Mouse (Mus musculus): ENCODE measurements at regions not wholly inside any gene's neighbourhood (a gene's known extent, or its start where the extent isn't known, plus 50 kb on each side); places are given as distances from the start of the nearest gene placed in this dataset.

DNA sequence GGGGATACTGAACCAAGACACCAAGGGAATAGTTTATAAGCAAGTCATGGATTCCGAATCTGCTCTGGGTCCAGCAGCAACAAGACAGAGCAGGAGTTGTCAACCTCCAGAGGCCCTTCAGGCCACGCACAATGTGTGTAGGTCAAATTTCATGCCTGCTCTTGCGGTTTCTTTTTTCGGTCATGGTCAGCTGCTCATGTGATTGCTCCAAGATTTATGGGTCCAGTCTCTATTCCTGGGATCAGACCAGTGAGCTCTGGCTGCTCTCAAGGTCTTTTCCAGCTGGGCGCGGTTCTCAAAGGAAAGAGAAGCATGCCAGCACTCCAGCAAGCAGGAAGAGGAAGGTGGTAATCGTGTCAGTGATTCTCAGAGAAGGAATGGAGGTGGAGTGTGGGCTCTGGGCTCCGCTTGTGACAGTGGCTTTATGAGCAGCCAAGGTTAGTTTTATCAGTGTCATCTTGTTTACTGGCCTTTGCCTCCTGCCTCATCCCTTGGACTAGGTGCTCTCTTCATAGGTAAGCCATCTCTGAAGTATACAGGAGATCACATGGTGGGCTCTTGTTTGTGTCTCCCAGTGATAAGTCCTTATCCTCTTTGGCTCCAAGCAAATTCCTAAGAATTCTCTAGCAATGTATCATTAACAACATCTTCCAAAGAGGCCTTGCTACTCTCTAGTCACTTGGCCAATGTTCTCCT is 148.5 kb upstream of the Maf start:
- Histone ChIP-seq H3K4me3 (replicated peaks; ENCODE audit: low read length) (no peak overlapping the region), H3K4me1 (replicated peaks; ENCODE audit: low read depth, low read length) (no peaks in the 10 kb centered on the region), H3K9me3 (ENCODE audit: low read length) (no peaks in the 10 kb centered on the region), H3K27me3 (ENCODE audit: insufficient read depth, low read length) (no peaks in the 10 kb centered on the region), H3K36me3 (ENCODE audit: insufficient read depth, low read length) (no peaks in the 10 kb centered on the region)
- TF ChIP-seq CTCF (conservative IDR thresholded peaks at IDR 0.05; ENCODE audit: low read length) = no peak
- TF ChIP-seq NANOG (IDR thresholded peaks at IDR 0.05; ENCODE audit: borderline replicate concordance, low read length) = no peak
- no peak for TF ChIP-seq POU5F1 (IDR thresholded peaks at IDR 0.05; ENCODE audit: borderline replicate concordance, low read length)

DNA sequence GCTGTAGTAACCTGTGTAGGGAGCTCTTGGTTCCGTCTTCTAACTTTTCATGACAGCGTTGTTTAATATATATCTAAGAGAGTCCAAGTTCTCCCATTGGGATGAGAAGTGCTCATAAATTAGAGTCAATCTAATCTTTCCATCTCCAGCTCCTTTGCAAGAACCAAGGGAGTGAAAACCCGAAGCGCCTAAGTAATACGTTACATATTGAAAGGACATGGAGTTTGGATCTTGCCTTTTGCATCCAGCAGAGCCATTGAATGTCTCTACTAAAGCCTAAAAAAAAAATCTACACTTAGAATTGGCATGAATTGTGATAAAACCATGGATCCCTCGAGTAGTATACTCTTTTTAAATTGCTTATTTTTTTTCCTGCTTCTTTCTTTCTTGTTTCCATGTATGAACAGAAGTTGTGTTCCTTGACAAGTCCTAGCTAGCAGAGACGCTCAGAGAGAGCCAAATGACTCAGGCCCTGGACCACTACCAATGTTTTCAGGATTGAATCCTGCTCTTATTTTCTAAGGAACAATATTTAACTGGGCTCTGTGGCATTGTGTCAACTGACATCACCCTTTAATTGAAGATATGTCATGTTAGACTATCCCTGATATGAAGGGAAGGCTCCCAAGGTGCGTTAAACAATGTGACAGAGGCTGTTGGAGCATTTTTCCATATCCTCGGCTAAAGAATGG is 146.8 kb upstream of the Maf start:
- TF ChIP-seq CTCF (conservative IDR thresholded peaks at IDR 0.05; ENCODE audit: low read length) = no peak
- no peak for TF ChIP-seq NANOG (IDR thresholded peaks at IDR 0.05; ENCODE audit: borderline replicate concordance, low read length)
- no peak for TF ChIP-seq POU5F1 (IDR thresholded peaks at IDR 0.05; ENCODE audit: borderline replicate concordance, low read length)
- Histone ChIP-seq H3K4me3 (replicated peaks; ENCODE audit: low read length) (no peak overlapping the region), H3K27me3 (ENCODE audit: insufficient read depth, low read length) (no peaks in the 10 kb centered on the region)

DNA sequence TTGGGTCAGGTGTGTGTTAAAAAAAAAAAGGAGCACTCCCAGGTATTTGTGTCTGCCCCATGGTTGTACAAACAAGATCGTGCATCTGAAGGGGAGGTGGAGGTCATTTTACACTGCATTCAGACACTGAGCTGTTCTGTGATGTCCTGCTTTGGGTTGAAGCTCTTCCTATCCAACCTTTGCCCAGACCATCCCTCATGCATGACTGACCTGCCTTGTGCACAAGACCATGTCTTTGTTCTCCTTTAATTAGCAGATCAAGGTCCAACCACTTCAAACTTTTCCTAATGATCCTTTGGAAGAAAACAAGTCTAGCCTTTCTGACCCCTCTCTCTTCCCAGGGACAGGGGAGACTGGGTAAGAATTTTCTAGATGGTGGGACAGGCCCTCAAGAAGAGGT is 143.0 kb upstream of the Maf start:
- Histone ChIP-seq H3K4me3 (replicated peaks; ENCODE audit: low read length) (no peak overlapping the region), H3K27me3 (ENCODE audit: insufficient read depth, low read length) (no peaks in the 10 kb centered on the region), H3K9me3 (ENCODE audit: low read length) (0 out of 2 replicates have a peak, but pooled peaks cover 4% of the 10 kb centered on the region), H3K4me1 (replicated peaks; ENCODE audit: low read depth, low read length) (no peaks in the 10 kb centered on the region), H3K36me3 (ENCODE audit: insufficient read depth, low read length) (no peaks in the 10 kb centered on the region)
- TF ChIP-seq NANOG (IDR thresholded peaks at IDR 0.05; ENCODE audit: borderline replicate concordance, low read length) (no peak), CTCF (conservative IDR thresholded peaks at IDR 0.05; ENCODE audit: low read length) (no peak), POU5F1 (IDR thresholded peaks at IDR 0.05; ENCODE audit: borderline replicate concordance, low read length) (no peak)

More for the DNA sequence above, 146.8 kb upstream of the Maf start:
- no peaks in the 10 kb centered on the region for H3K9me3 ChIP-seq (ENCODE audit: low read length)
- H3K4me1 ChIP-seq (replicated peaks; ENCODE audit: low read depth, low read length) = no peaks in the 10 kb centered on the region
- H3K36me3 ChIP-seq (ENCODE audit: insufficient read depth, low read length) = no peaks in the 10 kb centered on the region

DNA sequence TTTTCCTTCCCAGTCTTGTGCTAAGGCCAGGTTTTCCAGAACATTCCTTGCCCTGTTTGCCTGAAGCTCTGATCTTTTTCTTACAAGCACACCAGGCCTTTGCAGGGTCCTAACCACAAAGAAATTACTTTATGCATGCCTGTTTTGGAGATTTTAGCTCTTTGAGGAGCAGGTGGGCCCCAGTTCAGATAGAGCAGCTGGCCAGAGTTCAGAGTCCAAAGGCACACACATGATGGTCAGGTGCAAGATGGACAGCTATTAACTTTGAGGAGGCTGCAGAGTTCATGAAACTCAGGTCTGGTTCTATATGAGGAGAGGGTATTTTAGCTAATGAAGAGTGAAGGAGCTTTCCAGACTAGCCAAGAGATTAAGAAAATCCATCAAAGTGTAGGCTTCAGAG is 125.8 kb upstream of the Maf start:
- Histone ChIP-seq H3K4me1 (replicated peaks; ENCODE audit: low read depth, low read length) (no peaks in the 10 kb centered on the region), H3K36me3 (ENCODE audit: insufficient read depth, low read length) (no peaks in the 10 kb centered on the region), H3K9me3 (ENCODE audit: low read length) (no peaks in the 10 kb centered on the region), H3K4me3 (replicated peaks; ENCODE audit: low read length) (no peak overlapping the region), H3K27me3 (ENCODE audit: insufficient read depth, low read length) (no peaks in the 10 kb centered on the region)
- TF ChIP-seq CTCF (conservative IDR thresholded peaks at IDR 0.05; ENCODE audit: low read length) (no peak), NANOG (IDR thresholded peaks at IDR 0.05; ENCODE audit: borderline replicate concordance, low read length) (no peak), POU5F1 (IDR thresholded peaks at IDR 0.05; ENCODE audit: borderline replicate concordance, low read length) (no peak)

DNA sequence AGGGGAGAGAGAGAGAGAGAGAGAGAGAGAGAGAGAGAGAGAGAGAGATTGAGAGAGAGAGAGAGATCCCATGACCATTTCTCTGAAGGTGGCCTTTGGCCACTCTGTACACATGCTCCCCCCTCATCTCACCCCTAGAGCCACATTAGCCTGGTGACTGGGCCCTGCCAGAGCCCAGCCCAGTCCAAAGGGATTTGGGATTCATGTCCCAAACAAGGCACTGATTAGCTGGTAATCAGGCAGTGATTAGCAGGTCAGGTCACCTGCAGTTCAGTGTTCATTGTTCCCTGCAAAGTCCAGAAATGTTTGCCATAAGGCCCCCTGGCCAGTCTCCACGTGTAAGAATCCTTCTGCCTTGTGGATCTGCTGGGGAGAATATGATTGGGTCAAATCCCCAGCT is 124.1 kb upstream of the Maf start:
- H3K4me1 ChIP-seq (replicated peaks; ENCODE audit: low read depth, low read length) = no peaks in the 10 kb centered on the region
- H3K27me3 ChIP-seq (ENCODE audit: insufficient read depth, low read length) = no peaks in the 10 kb centered on the region
- no peak overlapping the region for H3K4me3 ChIP-seq (replicated peaks; ENCODE audit: low read length)
- no peaks in the 10 kb centered on the region for H3K9me3 ChIP-seq (ENCODE audit: low read length)
- H3K36me3 ChIP-seq (ENCODE audit: insufficient read depth, low read length) = no peaks in the 10 kb centered on the region
- TF ChIP-seq POU5F1 (IDR thresholded peaks at IDR 0.05; ENCODE audit: borderline replicate concordance, low read length) (no peak), CTCF (conservative IDR thresholded peaks at IDR 0.05; ENCODE audit: low read length) (no peak), NANOG (IDR thresholded peaks at IDR 0.05; ENCODE audit: borderline replicate concordance, low read length) (no peak)

DNA sequence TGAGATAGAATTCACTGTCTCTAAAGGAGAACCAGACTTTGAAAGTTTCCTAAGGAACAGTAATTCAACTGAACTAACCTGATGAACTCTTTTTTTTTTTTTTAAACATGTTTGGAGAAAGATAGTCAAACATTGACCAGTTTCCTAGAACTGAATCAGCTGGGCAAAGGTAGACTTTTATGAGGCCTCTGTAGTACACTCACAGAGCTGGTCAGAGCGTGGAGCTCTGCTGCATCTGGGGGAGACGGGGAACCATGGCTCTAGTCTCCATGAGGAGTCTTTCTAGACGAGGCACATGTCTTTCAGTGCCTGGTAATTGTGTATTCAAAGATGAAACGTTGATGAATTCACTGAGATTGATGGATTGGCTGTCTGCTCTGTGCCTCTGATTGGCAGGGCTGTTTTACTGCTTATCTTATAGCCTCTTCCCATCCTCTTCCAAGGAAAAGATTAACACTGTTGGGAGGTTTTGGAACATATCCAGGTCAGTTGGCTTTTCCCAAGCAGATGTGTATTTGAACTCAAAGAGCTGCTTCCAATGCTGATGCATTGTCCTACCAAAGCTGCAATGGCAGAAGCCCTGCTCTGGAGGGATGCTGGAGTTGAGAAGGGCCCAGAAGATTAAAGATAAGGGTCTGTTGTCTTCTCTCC is 122.5 kb upstream of the Maf start:
- no peaks in the 10 kb centered on the region for H3K27me3 ChIP-seq (ENCODE audit: insufficient read depth, low read length)
- TF ChIP-seq POU5F1 (IDR thresholded peaks at IDR 0.05; ENCODE audit: borderline replicate concordance, low read length) = no peak
- no peak for TF ChIP-seq NANOG (IDR thresholded peaks at IDR 0.05; ENCODE audit: borderline replicate concordance, low read length)
- TF ChIP-seq CTCF (conservative IDR thresholded peaks at IDR 0.05; ENCODE audit: low read length) = no peak
- no peaks in the 10 kb centered on the region for H3K9me3 ChIP-seq (ENCODE audit: low read length)

DNA sequence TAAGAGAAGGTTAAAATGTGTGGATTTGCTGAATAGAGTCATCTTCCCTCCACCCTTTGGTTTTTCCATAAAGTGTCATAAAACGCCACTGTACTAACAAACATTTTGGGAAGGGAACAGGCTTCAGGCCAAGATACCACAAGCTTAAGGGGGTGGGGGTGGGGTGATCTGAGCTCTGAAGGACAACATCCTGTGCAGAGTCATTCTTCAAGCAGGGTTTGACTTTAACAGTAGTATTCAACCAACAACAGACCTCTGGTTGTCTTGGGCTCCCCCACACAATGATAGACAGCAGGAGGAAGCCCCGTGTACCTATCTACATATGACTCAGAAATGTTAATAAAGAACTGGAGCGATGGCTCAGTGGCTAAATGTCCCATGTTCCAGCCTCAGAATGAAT is 118.9 kb upstream of the Maf start:
- H3K27me3 ChIP-seq (ENCODE audit: insufficient read depth, low read length) = no peaks in the 10 kb centered on the region
- H3K4me1 ChIP-seq (replicated peaks; ENCODE audit: low read depth, low read length) = no peaks in the 10 kb centered on the region

More for the DNA sequence above, 122.5 kb upstream of the Maf start:
- H3K4me1 ChIP-seq (replicated peaks; ENCODE audit: low read depth, low read length) = no peaks in the 10 kb centered on the region
- H3K36me3 ChIP-seq (ENCODE audit: insufficient read depth, low read length) = no peaks in the 10 kb centered on the region
- H3K4me3 ChIP-seq (replicated peaks; ENCODE audit: low read length) = no peak overlapping the region

DNA sequence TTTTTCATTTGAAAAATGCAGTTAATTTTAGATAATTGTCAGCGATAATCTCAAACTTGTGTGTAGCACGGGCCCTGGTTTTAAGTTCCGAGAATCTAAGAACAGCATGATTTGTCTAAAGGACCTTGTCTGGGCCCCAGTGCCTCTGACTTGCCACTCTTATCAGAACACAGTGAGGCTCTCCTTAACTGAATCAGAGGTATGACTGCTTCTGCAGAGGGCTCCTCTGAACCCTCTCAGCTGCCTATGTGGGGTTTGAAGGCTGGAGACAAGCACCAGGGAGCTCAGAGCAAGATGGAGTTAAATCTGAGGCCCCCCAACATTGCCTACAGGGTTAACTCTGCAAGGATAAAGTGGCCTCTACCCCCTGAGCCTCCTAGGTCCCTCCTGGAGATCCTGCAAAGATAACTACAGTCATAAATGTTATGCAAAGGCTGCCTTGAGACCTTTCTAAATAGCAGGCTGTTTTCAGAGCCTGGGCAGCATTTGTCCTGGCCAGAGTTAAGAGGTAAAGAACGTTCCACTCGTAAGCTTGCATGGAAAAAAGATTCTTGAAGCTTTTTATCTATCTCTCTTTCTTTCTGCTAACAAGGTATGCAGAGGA is 118.4 kb upstream of the Maf start:
- TF ChIP-seq NANOG (IDR thresholded peaks at IDR 0.05; ENCODE audit: borderline replicate concordance, low read length) (no peak), CTCF (conservative IDR thresholded peaks at IDR 0.05; ENCODE audit: low read length) (no peak)
- H3K4me3 ChIP-seq (replicated peaks; ENCODE audit: low read length) = no peak overlapping the region

More for the DNA sequence above, 118.9 kb upstream of the Maf start:
- TF ChIP-seq NANOG (IDR thresholded peaks at IDR 0.05; ENCODE audit: borderline replicate concordance, low read length) (no peak), POU5F1 (IDR thresholded peaks at IDR 0.05; ENCODE audit: borderline replicate concordance, low read length) (no peak), CTCF (conservative IDR thresholded peaks at IDR 0.05; ENCODE audit: low read length) (no peak)
- H3K36me3 ChIP-seq (ENCODE audit: insufficient read depth, low read length) = no peaks in the 10 kb centered on the region
- H3K4me3 ChIP-seq (replicated peaks; ENCODE audit: low read length) = no peak overlapping the region
- H3K9me3 ChIP-seq (ENCODE audit: low read length) = no peaks in the 10 kb centered on the region

More for the DNA sequence above, 118.4 kb upstream of the Maf start:
- Histone ChIP-seq H3K36me3 (ENCODE audit: insufficient read depth, low read length) (no peaks in the 10 kb centered on the region), H3K27me3 (ENCODE audit: insufficient read depth, low read length) (no peaks in the 10 kb centered on the region), H3K9me3 (ENCODE audit: low read length) (no peaks in the 10 kb centered on the region), H3K4me1 (replicated peaks; ENCODE audit: low read depth, low read length) (no peaks in the 10 kb centered on the region)

Measured in E14TG2a.4 (cell line).